Mouse (Mus musculus) forebrain, postnatal 0 days (tissue): ENCODE results near the gene Rnf111. TPM values are rescaled to one million over a fixed set of nuclear protein-coding genes. Genes with fewer than 3 reads are reported as not detected.

Source experiments
- ATAC-seq: fragments of 200-750 bp; cut with Nextera tagmentation; 2 replicates; pipeline ENCODE4 v1.8.0; 2017; ENCODE audit warnings: mild to moderate bottlenecking, moderate library complexity
- DNase-seq: peaks from one replicate; pipeline ENCODE4 v3.0.0-alpha.2; 2015
- H3K27ac ChIP-seq: fragments of 300-500 bp; sonication (generic); 2 replicates; pipeline ENCODE4 v1.5.1; 2014; ENCODE audit warnings: low read depth, mild to moderate bottlenecking, antibody characterized with exemption, low read length, moderate library complexity, mixed read lengths
- H3K27me3 ChIP-seq: fragments of 300-500 bp; sonication (generic); 2 replicates; pipeline ENCODE4 v1.6.1; 2014; ENCODE audit warnings: mild to moderate bottlenecking, low read length, mixed read lengths; ENCODE audit not compliant: insufficient read depth
- H3K36me3 ChIP-seq: fragments of 300-500 bp; sonication (generic); 2 replicates; pipeline ENCODE4 v1.6.1; 2014; ENCODE audit warnings: mild to moderate bottlenecking, moderate library complexity; ENCODE audit not compliant: insufficient read depth
- H3K4me1 ChIP-seq: fragments of 300-500 bp; sonication (generic); 2 replicates; pipeline ENCODE4 v1.6.1; 2014; ENCODE audit warnings: antibody characterized with exemption; ENCODE audit not compliant: insufficient read depth
- H3K4me2 ChIP-seq: fragments of 300-500 bp; sonication (generic); 2 replicates; pipeline ENCODE4 v1.6.1; 2014; ENCODE audit warnings: low read depth, mild to moderate bottlenecking, moderate library complexity
- H3K4me3 ChIP-seq: fragments of 300-500 bp; sonication (generic); 2 replicates; pipeline ENCODE4 v1.5.1; 2014; ENCODE audit warnings: low read depth, low read length, mixed read lengths
- H3K9ac ChIP-seq: fragments of 300-500 bp; sonication (generic); 2 replicates; pipeline ENCODE4 v1.6.1; 2014; ENCODE audit warnings: mild to moderate bottlenecking
- H3K9me3 ChIP-seq: fragments of 300-500 bp; sonication (generic); 2 replicates; pipeline ENCODE4 v1.6.1; 2016; ENCODE audit warnings: low read length
- CTCF ChIP-seq: sonication (generic); IDR thresholded peaks from 2 replicates; pipeline ENCODE4 v1.5.1; 2016; ENCODE audit warnings: antibody characterized with exemption, control low read depth, low read depth
- WGBS: fragments of 180-500 bp; shearing (Covaris S2); extraction: QIAGEN DNeasy Blood & Tissue Kit; methylation state at CpG from one replicate; pipeline ENCODE4 v1.1.7; 2014; 5-methylcytosine and 5-hydroxymethylcytosine counted together
- polyA plus RNA-seq: library from polyadenylated mRNA; unstranded; fragments of >200 nt; fragmentation: Nextera tagmentation; extraction: Ambion mirVana; gene quantifications from 2 replicates; pipeline ENCODE4 v1.2.1, GENCODE M21; 2015
- total RNA-seq: library from RNA; depleted of rRNA; stranded (reverse); fragments of >200 nt; gene quantifications from 2 replicates; pipeline ENCODE4 v1.2.3, GENCODE M21; 2014

Gene Rnf111
- total and polyA plus RNA-seq, 2 experiments from 2014 or later: 18.7 to 40.5 TPM

- WGBS: 2% methylated on average over 61 of the region's 64 CpGs
- peak overlapping the region; percentile 96 for H3K4me3 ChIP-seq
- ATAC-seq (peak; percentile 64), DNase-seq (no peak)
- no peaks in the 10 kb centered on the region for H3K9me3 ChIP-seq
- TF ChIP-seq CTCF: peak; percentile 8; the same call in 1 of the 2 replicates
- no peaks in the 10 kb centered on the region for H3K27me3 ChIP-seq
- H3K36me3 ChIP-seq: peaks cover 4% of the 10 kb centered on the region
- peak overlapping the region; percentile 78 for H3K4me2 ChIP-seq
- H3K4me1 ChIP-seq: peaks cover 10% of the 10 kb centered on the region; the same call in 1 of the 2 replicates
- H3K27ac ChIP-seq: peak overlapping the region; percentile 99
- peak overlapping the region; percentile 96 for H3K9ac ChIP-seq
Measured at GRCm38 (mm10) chr9:70543048-70543880, 39.7 kb upstream of the Rnf111 start.

GRCm38 (mm10) chr9:70542305-70543041 lies 38.9 kb upstream of the Rnf111 start, which contains the start of gene Sltm:
Sltm (plus strand) TSS chr9:70542754.
- no peaks in the 10 kb centered on the region for H3K27me3 ChIP-seq
- WGBS: under 1% methylated on average over 46 of the region's 75 CpGs
- H3K36me3 ChIP-seq: no peaks in the 10 kb centered on the region
- ATAC-seq (peak; percentile 98), DNase-seq (peak; percentile 98)
- peak within 1 kb of the TSS; percentile 78 for H3K4me2 ChIP-seq
- peak within 1 kb of the TSS; percentile 96 for H3K4me3 ChIP-seq
- no peaks in the 10 kb centered on the region for H3K9me3 ChIP-seq
- no peak; the same call in 1 of the 2 replicates for TF ChIP-seq CTCF
- H3K4me1 ChIP-seq: peaks cover 10% of the 10 kb centered on the region; the same call in 1 of the 2 replicates
- H3K27ac ChIP-seq: peak within 1 kb of the TSS; percentile 99
- peak within 1 kb of the TSS; percentile 96 for H3K9ac ChIP-seq

- Histone ChIP-seq H3K27me3 (no peaks in the 10 kb centered on the region), H3K9me3 (no peaks in the 10 kb centered on the region), H3K4me3 (peak overlapping the region; percentile 96), H3K27ac (no peak overlapping the region), H3K9ac (peak overlapping the region; percentile 96; the same call in 1 of the 2 replicates), H3K4me2 (peak overlapping the region; percentile 78), H3K4me1 (peaks cover 10% of the 10 kb centered on the region; the same call in 1 of the 2 replicates), H3K36me3 (no peaks in the 10 kb centered on the region)
- TF ChIP-seq CTCF: no peak
- DNase-seq: no peak
- ATAC-seq: no peak
- WGBS: 7% methylated on average over 6 of the region's 6 CpGs
Measured at GRCm38 (mm10) chr9:70541584-70541983, 38.1 kb upstream of the Rnf111 start.

GRCm38 (mm10) chr9:70533328-70533727 lies 29.8 kb upstream of the Rnf111 start:
- TF ChIP-seq CTCF: no peak
- H3K27ac ChIP-seq: no peak overlapping the region
- 89% methylated on average over 3 of the region's 3 CpGs for WGBS
- H3K9ac ChIP-seq: no peak overlapping the region
- no peaks in the 10 kb centered on the region for H3K27me3 ChIP-seq
- no peak overlapping the region for H3K4me2 ChIP-seq
- no peak overlapping the region for H3K4me3 ChIP-seq
- no peaks in the 10 kb centered on the region for H3K36me3 ChIP-seq
- DNase-seq (no peak), ATAC-seq (no peak)
- no peaks in the 10 kb centered on the region for H3K4me1 ChIP-seq
- no peaks in the 10 kb centered on the region for H3K9me3 ChIP-seq

- WGBS: 91% methylated on average over 7 of the region's 7 CpGs
- ATAC-seq: no peak
- Histone ChIP-seq H3K36me3 (no peaks in the 10 kb centered on the region), H3K27me3 (no peaks in the 10 kb centered on the region), H3K9me3 (no peaks in the 10 kb centered on the region), H3K27ac (no peak overlapping the region), H3K4me2 (no peak overlapping the region), H3K4me3 (no peak overlapping the region), H3K9ac (no peak overlapping the region), H3K4me1 (no peaks in the 10 kb centered on the region)
- TF ChIP-seq CTCF: no peak
- DNase-seq: no peak
Measured at GRCm38 (mm10) chr9:70524366-70524765, 20.8 kb upstream of the Rnf111 start.

- TF ChIP-seq CTCF: no peak
- no peaks in the 10 kb centered on the region for H3K9me3 ChIP-seq
- no peak overlapping the region for H3K9ac ChIP-seq
- no peaks in the 10 kb centered on the region for H3K36me3 ChIP-seq
- no peak overlapping the region for H3K4me2 ChIP-seq
- 91% methylated on average over 3 of the region's 3 CpGs for WGBS
- H3K4me3 ChIP-seq: no peak overlapping the region
- no peak for DNase-seq
- no peak overlapping the region for H3K27ac ChIP-seq
- no peak for ATAC-seq
- H3K27me3 ChIP-seq: no peaks in the 10 kb centered on the region
- H3K4me1 ChIP-seq: no peaks in the 10 kb centered on the region
Measured at GRCm38 (mm10) chr9:70523813-70524212, 20.3 kb upstream of the Rnf111 start.
